Mouse (Mus musculus) embryonic fibroblast, embryonic 13.5 days (primary cell): ENCODE measurements at regions not wholly inside any gene's neighbourhood (a gene's known extent, or its start where the extent isn't known, plus 50 kb on each side); places are given as distances from the start of the nearest gene placed in this dataset.
A peak's percentile ranks its signal among the peaks of the same experiment; 100 is the strongest.
"Not testable (repeated sequence)": the region's sequence is repeated elsewhere in the genome, so short reads cannot be mapped to it uniquely, and the experiment has no call there.

Experiments
- H3K27ac ChIP-seq: 2 replicates; pipeline ENCODE4 v1.5.1; 2012; ENCODE audit warnings: low read length, control low read depth, inconsistent platforms; ENCODE audit not compliant: insufficient read depth
- H3K4me1 ChIP-seq: 2 replicates; pipeline ENCODE4 v1.6.1; 2011; ENCODE audit warnings: low read length; ENCODE audit not compliant: control insufficient read depth, insufficient read depth
- H3K4me3 ChIP-seq: 2 replicates; pipeline ENCODE4 v1.5.1; 2011; ENCODE audit warnings: mild to moderate bottlenecking, control low read depth, low read length; ENCODE audit not compliant: insufficient read depth
- CTCF ChIP-seq: IDR thresholded peaks from 2 replicates; pipeline ENCODE4 v1.5.1; 2011; ENCODE audit warnings: mild to moderate bottlenecking, control low read depth, low read length, moderate library complexity, borderline replicate concordance; ENCODE audit not compliant: insufficient read depth
- POLR2A ChIP-seq: IDR thresholded peaks from 2 replicates; pipeline ENCODE4 v1.6.1; 2011; ENCODE audit warnings: low read depth, mild to moderate bottlenecking, control low read depth, low read length, moderate library complexity

- H3K4me3 ChIP-seq, result no peak overlapping the region
- peaks cover 3% of the 10 kb centered on the region; the same call in 1 of the 2 replicates for H3K4me1 ChIP-seq
- TF ChIP-seq CTCF (no peak), POLR2A (no peak)
- no peak overlapping the region for H3K27ac ChIP-seq
Measured at GRCm38 (mm10) chr3:138644286-138644951, 97.6 kb upstream of the Tspan5 start.

- Histone ChIP-seq H3K4me1 (peaks cover 3% of the 10 kb centered on the region; the same call in 1 of the 2 replicates), H3K27ac (no peak overlapping the region), H3K4me3 (no peak overlapping the region)
- TF ChIP-seq CTCF (no peak), POLR2A (no peak)
Measured at GRCm38 (mm10) chr3:138645320-138645719, 96.7 kb upstream of the Tspan5 start.

- TF ChIP-seq POLR2A, result no peak
- no peak for TF ChIP-seq CTCF
- no peak overlapping the region for H3K27ac ChIP-seq
- peaks cover 3% of the 10 kb centered on the region; the same call in 1 of the 2 replicates for H3K4me1 ChIP-seq
Measured at GRCm38 (mm10) chr3:138649699-138650098, 92.3 kb upstream of the Tspan5 start.

GRCm38 (mm10) chr3:138650671-138651070 lies 91.3 kb upstream of the Tspan5 start:
- H3K4me1 ChIP-seq, H3K4me3 ChIP-seq, H3K27ac ChIP-seq: not testable (repeated sequence)

More at GRCm38 (mm10) chr3:138649699-138650098, 92.3 kb upstream of the Tspan5 start:
- H3K4me3 ChIP-seq, result no peak overlapping the region

GRCm38 (mm10) chr3:138651361-138652205 lies 90.4 kb upstream of the Tspan5 start:
- Histone ChIP-seq H3K4me1 (0 out of 2 replicates have a peak, but pooled peaks cover 5% of the 10 kb centered on the region), H3K4me3 (no peak overlapping the region), H3K27ac (no peak overlapping the region)
- TF ChIP-seq POLR2A, result no peak
- TF ChIP-seq CTCF, result no peak

- Histone ChIP-seq H3K4me3 (no peak overlapping the region), H3K4me1 (0 out of 2 replicates have a peak, but pooled peaks cover 5% of the 10 kb centered on the region), H3K27ac (peak overlapping the region; percentile 44)
- no peak for TF ChIP-seq CTCF
Measured at GRCm38 (mm10) chr3:138652206-138652605, 89.8 kb upstream of the Tspan5 start.

GRCm38 (mm10) chr3:138652685-138653084 lies 89.3 kb upstream of the Tspan5 start:
- no peak overlapping the region for H3K4me3 ChIP-seq
- TF ChIP-seq CTCF (no peak), POLR2A (no peak)
- H3K27ac ChIP-seq, result peak overlapping the region; percentile 44
- H3K4me1 ChIP-seq, result 0 out of 2 replicates have a peak, but pooled peaks cover 5% of the 10 kb centered on the region

GRCm38 (mm10) chr3:138653549-138654246 lies 88.3 kb upstream of the Tspan5 start:
- no peak overlapping the region for H3K4me3 ChIP-seq
- H3K4me1 ChIP-seq, result 0 out of 2 replicates have a peak, but pooled peaks cover 5% of the 10 kb centered on the region
- H3K27ac ChIP-seq, result no peak overlapping the region
- TF ChIP-seq POLR2A, result no peak
- TF ChIP-seq CTCF, result no peak

GRCm38 (mm10) chr3:138654610-138655371 lies 87.2 kb upstream of the Tspan5 start:
- 0 out of 2 replicates have a peak, but pooled peaks cover 5% of the 10 kb centered on the region for H3K4me1 ChIP-seq
- H3K27ac ChIP-seq, result peak overlapping the region; percentile 8; the same call in 1 of the 2 replicates
- H3K4me3 ChIP-seq, result no peak overlapping the region
- TF ChIP-seq POLR2A, result no peak
- no peak for TF ChIP-seq CTCF
